Mouse (Mus musculus) kidney, adult 2 months (tissue): ENCODE results near the gene AB124611.

Source experiments
- CTCF ChIP-seq: fragments of 200-500 bp; conservative IDR thresholded peaks from 2 replicates; pipeline ENCODE4 v1.5.1; 2011; ENCODE audit warnings: low read depth, mild to moderate bottlenecking, control low read depth, low read length, moderate library complexity, mixed read lengths; ENCODE audit not compliant: insufficient read depth, insufficient read length
- POLR2A ChIP-seq: fragments of 200-500 bp; IDR thresholded peaks from one replicate; pipeline ENCODE4 v1.6.1; 2011; ENCODE audit warnings: low read depth, low read length, control low read depth

DNA sequence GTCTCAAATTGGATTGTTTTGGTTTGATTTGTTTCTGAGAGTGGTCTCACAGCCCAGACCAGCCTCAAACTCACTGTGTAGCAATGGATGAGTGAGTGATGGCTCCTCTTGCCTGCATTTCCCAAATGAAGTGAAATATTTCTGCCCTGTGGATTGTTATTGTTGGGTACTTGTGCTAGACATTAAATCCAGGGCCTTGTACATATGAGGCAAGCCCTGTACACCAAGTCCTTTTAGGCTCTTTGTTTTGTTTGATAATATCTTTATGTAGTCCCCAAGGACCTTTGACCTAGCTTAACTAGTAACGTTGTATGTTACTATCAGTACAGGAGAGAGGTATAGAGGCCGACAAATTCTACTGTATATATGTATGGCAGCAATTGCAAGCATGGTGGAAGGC, 68.9 kb downstream of the AB124611 start:
- TF ChIP-seq CTCF (no peak), POLR2A (no peak)
